Mouse (Mus musculus): Measurements from ENCODE around the gene Phf5a. TPM values are rescaled to one million over a fixed set of nuclear protein-coding genes. Genes with fewer than 3 reads are reported as not detected.

The Phf5a gene
- polyA plus RNA-seq, 1 experiment from 2014 or later: 92.7 TPM

Other genes starting within 250 kb of the Phf5a start
- gene L3mbtl2, start 208.0 kb downstream of the Phf5a start, polyA plus RNA-seq (2015; fragmentation: Nextera tagmentation; extraction: Ambion mirVana): 16.5 and 16.6 TPM in 2 replicates
- 0.83 and 1.4 TPM in 2 replicates for gene Chadl, start 174.6 kb downstream of the Phf5a start, polyA plus RNA-seq (2015; fragmentation: Nextera tagmentation; extraction: Ambion mirVana)
- gene Zc3h7b, start 126.9 kb downstream of the Phf5a start, polyA plus RNA-seq (2015; fragmentation: Nextera tagmentation; extraction: Ambion mirVana): 19.5 and 21.4 TPM in 2 replicates
- gene Rangap1, start 126.4 kb downstream of the Phf5a start, polyA plus RNA-seq (2015; fragmentation: Nextera tagmentation; extraction: Ambion mirVana): 90.4 and 92.7 TPM in 2 replicates
- 22.0 and 22.2 TPM in 2 replicates for gene Tef, start 69.5 kb downstream of the Phf5a start, polyA plus RNA-seq (2015; fragmentation: Nextera tagmentation; extraction: Ambion mirVana)
- gene Tob2, start 13.1 kb downstream of the Phf5a start, polyA plus RNA-seq (2015; fragmentation: Nextera tagmentation; extraction: Ambion mirVana): 11.8 and 13.8 TPM in 2 replicates
- gene Aco2, start 398 bp upstream of the Phf5a start, polyA plus RNA-seq (2015; fragmentation: Nextera tagmentation; extraction: Ambion mirVana): 486 and 514 TPM in 2 replicates
- 128 and 146 TPM in 2 replicates for gene Polr3h, start 54.3 kb upstream of the Phf5a start, polyA plus RNA-seq (2015; fragmentation: Nextera tagmentation; extraction: Ambion mirVana)
- 5.9 and 7.0 TPM in 2 replicates for gene Csdc2, start 64.8 kb upstream of the Phf5a start, polyA plus RNA-seq (2015; fragmentation: Nextera tagmentation; extraction: Ambion mirVana)
- gene Pmm1, start 89.0 kb upstream of the Phf5a start, polyA plus RNA-seq (2015; fragmentation: Nextera tagmentation; extraction: Ambion mirVana): 17.9 and 20.2 TPM in 2 replicates
- gene 1700029P11Rik, start 108.6 kb upstream of the Phf5a start, polyA plus RNA-seq (2015; fragmentation: Nextera tagmentation; extraction: Ambion mirVana): not detected in 2 replicates
- gene Xrcc6, start 115.9 kb upstream of the Phf5a start, polyA plus RNA-seq (2015; fragmentation: Nextera tagmentation; extraction: Ambion mirVana): 71.3 and 72.9 TPM in 2 replicates
- 19.1 and 20.0 TPM in 2 replicates for gene Desi1, start 162.0 kb upstream of the Phf5a start, polyA plus RNA-seq (2015; fragmentation: Nextera tagmentation; extraction: Ambion mirVana)
- 167 and 192 TPM in 2 replicates for gene Snu13, start 175.7 kb upstream of the Phf5a start, polyA plus RNA-seq (2015; fragmentation: Nextera tagmentation; extraction: Ambion mirVana)
- not detected in 2 replicates for gene 4930407I10Rik, start 187.2 kb upstream of the Phf5a start, polyA plus RNA-seq (2015; fragmentation: Nextera tagmentation; extraction: Ambion mirVana)
- not detected in 2 replicates for gene Mei1, start 198.1 kb upstream of the Phf5a start, polyA plus RNA-seq (2015; fragmentation: Nextera tagmentation; extraction: Ambion mirVana)

Measured in heart, embryonic 13.5 days (tissue).